Mouse (Mus musculus) ES-CJ7 (cell line): ENCODE results near the gene 1700017B05Rik.

Experiments used
- DNase-seq: peaks from one replicate; pipeline ENCODE4 v3.0.0; 2011; ENCODE audit warnings: low read depth, low spot score

Gene 1700017B05Rik

GRCm38 (mm10) chr9:57272902-57273804 lies 10.7 kb upstream of the 1700017B05Rik start:
- peak; percentile 73 for DNase-seq

GRCm38 (mm10) chr9:57271837-57272562 lies 9.6 kb upstream of the 1700017B05Rik start:
- DNase-seq = no peak

GRCm38 (mm10) chr9:57271081-57271480 lies 8.7 kb upstream of the 1700017B05Rik start:
- DNase-seq = no peak

- DNase-seq = no peak
Observed at GRCm38 (mm10) chr9:57270399-57270798, 8.0 kb upstream of the 1700017B05Rik start.

GRCm38 (mm10) chr9:57269384-57269783 lies 7.0 kb upstream of the 1700017B05Rik start:
- DNase-seq = no peak

- DNase-seq = peak; percentile 17
Observed at GRCm38 (mm10) chr9:57268575-57268974, 6.2 kb upstream of the 1700017B05Rik start.

GRCm38 (mm10) chr9:57268078-57268477 lies 5.7 kb upstream of the 1700017B05Rik start:
- no peak for DNase-seq

GRCm38 (mm10) chr9:57267421-57267820 lies 5.0 kb upstream of the 1700017B05Rik start:
- DNase-seq = no peak

GRCm38 (mm10) chr9:57265125-57265524 lies 2.7 kb upstream of the 1700017B05Rik start:
- no peak for DNase-seq

GRCm38 (mm10) chr9:57262795-57263684 lies 628 bp upstream of the 1700017B05Rik start:
- no peak for DNase-seq

GRCm38 (mm10) chr9:57261516-57261912 lies 898 bp downstream of the 1700017B05Rik start:
- no peak for DNase-seq

- no peak for DNase-seq
Observed at GRCm38 (mm10) chr9:57260940-57261339, 1.5 kb downstream of the 1700017B05Rik start.

- peak; percentile 89 for DNase-seq
Observed at GRCm38 (mm10) chr9:57259736-57260135, 2.7 kb downstream of the 1700017B05Rik start.

- no peak for DNase-seq
Observed at GRCm38 (mm10) chr9:57257627-57258026, 4.8 kb downstream of the 1700017B05Rik start.

- no peak for DNase-seq
Observed at GRCm38 (mm10) chr9:57256861-57257260, 5.6 kb downstream of the 1700017B05Rik start.

- no peak for DNase-seq
Observed at GRCm38 (mm10) chr9:57256309-57256708, 6.1 kb downstream of the 1700017B05Rik start.

GRCm38 (mm10) chr9:57254823-57255495 lies 7.5 kb downstream of the 1700017B05Rik start:
- no peak for DNase-seq

- no peak for DNase-seq
Observed at GRCm38 (mm10) chr9:57254061-57254460, 8.4 kb downstream of the 1700017B05Rik start.

- no peak for DNase-seq
Observed at GRCm38 (mm10) chr9:57251139-57251538, 11.3 kb downstream of the 1700017B05Rik start.

- DNase-seq = no peak
Observed at GRCm38 (mm10) chr9:57250026-57250425, 12.4 kb downstream of the 1700017B05Rik start.
